Mouse (Mus musculus) CH12.LX (cell line): ENCODE measurements around the gene Slamf6. TPM values are rescaled to one million over a fixed set of nuclear protein-coding genes. Genes with fewer than 3 reads are reported as not detected.

Experiments used
- DNase-seq: peaks from one replicate; pipeline ENCODE4 v3.0.0-alpha.2; 2013; ENCODE audit errors: extremely low read depth
- H3K27ac ChIP-seq: 2 replicates; pipeline ENCODE4 v1.5.1; 2012; ENCODE audit warnings: low read depth, mild to moderate bottlenecking, control low read depth, moderate library complexity; ENCODE audit not compliant: insufficient read depth
- H3K27me3 ChIP-seq: replicated peaks from 2 replicates; pipeline ENCODE3; 2012; ENCODE audit warnings: inconsistent platforms
- H3K36me3 ChIP-seq, 2 experiments: replicated peaks in 1 of 2; 2 replicates each; pipeline versions ENCODE3 to v1.6.1; 2012; ENCODE audit warnings: inconsistent platforms in 1 of 2, low read length in 1 of 2, mild to moderate bottlenecking in 1 of 2, mixed read lengths in 1 of 2, moderate library complexity in 1 of 2; ENCODE audit not compliant: control insufficient read depth in 1 of 2, insufficient read depth in 1 of 2
- H3K4me1 ChIP-seq, 2 experiments: 2 replicates each; pipeline ENCODE4 v1.6.1; 2012; ENCODE audit warnings: inconsistent platforms in 1 of 2, moderate library complexity in 1 of 2; ENCODE audit not compliant: insufficient read depth in 2 of 2, control insufficient read depth in 1 of 2
- H3K4me2 ChIP-seq: 2 replicates; pipeline ENCODE4 v1.6.1; 2012; ENCODE audit warnings: low read depth, mild to moderate bottlenecking, control low read depth; ENCODE audit not compliant: poor library complexity, insufficient read depth, severe bottlenecking
- H3K4me3 ChIP-seq, 3 experiments: fragments of 150-350 bp in 1 of 3; sonication (generic) in 1 of 3; replicated peaks in 1 of 3; 2 replicates each; pipeline versions ENCODE3 to v1.5.1; 2011 to 2012; ENCODE audit warnings: low read depth in 2 of 3, low read length in 2 of 3, mild to moderate bottlenecking in 2 of 3, moderate library complexity in 2 of 3, control low read depth in 1 of 3, improper control_type of control experiment in 1 of 3, inconsistent platforms in 1 of 3, mixed read lengths in 1 of 3; ENCODE audit not compliant: poor library complexity in 1 of 3
- H3K79me2 ChIP-seq: replicated peaks from 2 replicates; pipeline ENCODE4 v1.6.1; 2012; ENCODE audit warnings: mild to moderate bottlenecking, moderate library complexity; ENCODE audit not compliant: control insufficient read depth, poor library complexity, insufficient read depth, severe bottlenecking; ENCODE audit errors: extremely low read depth
- H3K9ac ChIP-seq: 2 replicates; pipeline ENCODE4 v1.6.1; 2012; ENCODE audit warnings: low read depth, mild to moderate bottlenecking, control low read depth, moderate library complexity; ENCODE audit not compliant: insufficient read depth
- H3K9me3 ChIP-seq: replicated peaks from 2 replicates; pipeline ENCODE3; 2012; ENCODE audit warnings: low read length, inconsistent platforms, mixed read lengths
- BHLHE40 ChIP-seq: IDR thresholded peaks from 2 replicates; pipeline ENCODE4 v1.6.1; 2011; ENCODE audit warnings: mild to moderate bottlenecking, low read depth, low read length, improper control_type of control experiment
- CHD1 ChIP-seq: IDR thresholded peaks from 2 replicates; pipeline ENCODE4 v1.6.1; 2012; ENCODE audit warnings: low read depth, low read length, improper control_type of control experiment, inconsistent platforms
- CTCF ChIP-seq, 2 experiments: IDR thresholded peaks in 1 of 2; conservative IDR thresholded peaks in 1 of 2; 2 replicates each; pipeline ENCODE4 v1.5.1; 2011 to 2012; ENCODE audit warnings: low read depth in 2 of 2, low read length in 2 of 2, improper control_type of control experiment in 1 of 2, inconsistent platforms in 1 of 2, mild to moderate bottlenecking in 1 of 2, moderate library complexity in 1 of 2
- ELF1 ChIP-seq: IDR thresholded peaks from 2 replicates; pipeline ENCODE4 v1.6.1; 2014; ENCODE audit warnings: low read depth, mild to moderate bottlenecking, inconsistent platforms, low read length, improper control_type of control experiment
- EP300 ChIP-seq: IDR thresholded peaks from 2 replicates; pipeline ENCODE4 v1.6.1; 2011; ENCODE audit warnings: low read length, improper control_type of control experiment
- IRF4 ChIP-seq: IDR thresholded peaks from 2 replicates; pipeline ENCODE4 v1.6.1; 2014; ENCODE audit warnings: low read depth, mild to moderate bottlenecking, inconsistent platforms, low read length, improper control_type of control experiment
- JUN ChIP-seq: IDR thresholded peaks from 2 replicates; pipeline ENCODE4 v1.6.1; 2011; ENCODE audit warnings: low read depth, mild to moderate bottlenecking, low read length, improper control_type of control experiment, moderate library complexity; ENCODE audit not compliant: insufficient read depth
- JUND ChIP-seq: conservative IDR thresholded peaks from 2 replicates; pipeline ENCODE4 v1.6.1; 2011; ENCODE audit warnings: low read depth, low read length, improper control_type of control experiment
- KAT2A ChIP-seq: IDR thresholded peaks from 2 replicates; pipeline ENCODE4 v1.6.1; 2012; ENCODE audit warnings: low read length, improper control_type of control experiment, inconsistent platforms; ENCODE audit not compliant: insufficient replicate concordance
- MAFK ChIP-seq: IDR thresholded peaks from 2 replicates; pipeline ENCODE4 v1.6.1; 2011; ENCODE audit warnings: low read length, improper control_type of control experiment; ENCODE audit not compliant: insufficient replicate concordance
- MAX ChIP-seq: IDR thresholded peaks from 2 replicates; pipeline ENCODE4 v1.6.1; 2011; ENCODE audit warnings: low read length, improper control_type of control experiment
- MAZ ChIP-seq: IDR thresholded peaks from 2 replicates; pipeline ENCODE4 v1.6.1; 2012; ENCODE audit warnings: low read depth, mild to moderate bottlenecking, inconsistent platforms, low read length, improper control_type of control experiment, moderate library complexity
- MEF2A ChIP-seq: IDR thresholded peaks from 2 replicates; pipeline ENCODE4 v1.6.1; 2014; ENCODE audit warnings: low read depth, mild to moderate bottlenecking, inconsistent platforms, low read length, improper control_type of control experiment, borderline replicate concordance
- MXI1 ChIP-seq: IDR thresholded peaks from 2 replicates; pipeline ENCODE4 v1.6.1; 2011; ENCODE audit warnings: mild to moderate bottlenecking, low read depth, low read length, improper control_type of control experiment
- NELFE ChIP-seq: IDR thresholded peaks from 2 replicates; pipeline ENCODE4 v1.6.1; 2011; ENCODE audit warnings: low read depth, low read length, improper control_type of control experiment
- NRF1 ChIP-seq: IDR thresholded peaks from 2 replicates; pipeline ENCODE4 v1.6.1; 2014; ENCODE audit warnings: low read depth, mild to moderate bottlenecking, inconsistent platforms, low read length, improper control_type of control experiment, moderate library complexity
- POLR2A ChIP-seq: IDR thresholded peaks from 2 replicates; pipeline ENCODE4 v1.6.1; 2011; ENCODE audit warnings: low read depth, mild to moderate bottlenecking, improper control_type of control experiment, low read length
- RAD21 ChIP-seq: IDR thresholded peaks from 2 replicates; pipeline ENCODE4 v1.6.1; 2011; ENCODE audit warnings: low read depth, mild to moderate bottlenecking, low read length, improper control_type of control experiment, moderate library complexity
- RCOR1 ChIP-seq: conservative IDR thresholded peaks from 2 replicates; pipeline ENCODE4 v1.6.1; 2012; ENCODE audit warnings: low read depth, mild to moderate bottlenecking, inconsistent platforms, low read length, improper control_type of control experiment
- SIN3A ChIP-seq: IDR thresholded peaks from 2 replicates; pipeline ENCODE4 v1.6.1; 2012; ENCODE audit warnings: low read length, improper control_type of control experiment, inconsistent platforms
- SMC3 ChIP-seq: IDR thresholded peaks from 2 replicates; pipeline ENCODE4 v1.6.1; 2011; ENCODE audit warnings: low read depth, low read length, improper control_type of control experiment
- TBP ChIP-seq: conservative IDR thresholded peaks from 2 replicates; pipeline ENCODE4 v1.6.1; 2011; ENCODE audit warnings: low read depth, low read length, improper control_type of control experiment
- UBTF ChIP-seq: IDR thresholded peaks from 2 replicates; pipeline ENCODE4 v1.6.1; 2012; ENCODE audit warnings: low read depth, mild to moderate bottlenecking, inconsistent platforms, low read length, improper control_type of control experiment, moderate library complexity
- USF1 ChIP-seq: IDR thresholded peaks from 2 replicates; pipeline ENCODE4 v1.6.1; 2014; ENCODE audit warnings: low read depth, mild to moderate bottlenecking, inconsistent platforms, low read length, improper control_type of control experiment
- USF2 ChIP-seq: conservative IDR thresholded peaks from 2 replicates; pipeline ENCODE4 v1.6.1; 2011; ENCODE audit warnings: low read depth, low read length, improper control_type of control experiment
- ZC3H11A ChIP-seq: IDR thresholded peaks from 2 replicates; pipeline ENCODE4 v1.6.1; 2012; ENCODE audit warnings: low read depth, mild to moderate bottlenecking, inconsistent platforms, low read length, improper control_type of control experiment
- ZKSCAN1 ChIP-seq: IDR thresholded peaks from 2 replicates; pipeline ENCODE4 v1.6.1; 2012; ENCODE audit warnings: low read depth, inconsistent platforms, low read length, improper control_type of control experiment, borderline replicate concordance
- ZNF384 ChIP-seq: IDR thresholded peaks from 2 replicates; pipeline ENCODE4 v1.6.1; 2012; ENCODE audit warnings: low read depth, low read length, improper control_type of control experiment, inconsistent platforms
- dilution Hi-C: fragments of 300-500 bp; cut with MboI; formaldehyde crosslinking; loops from 2 replicates; pipeline ENCODE4 v1.14.3; 2020; ENCODE audit warnings: low sequenced_read_pairs; ENCODE audit not compliant: extremely low pct_unique_long_range_greater_than_20kb, extremely low pct_ligation_motif_present
- in situ Hi-C: fragments of 300-500 bp; cut with MboI; formaldehyde crosslinking; loops from 3 replicates; pipeline ENCODE4 v1.14.3; 2019; ENCODE audit warnings: low sequenced_read_pairs, low pct_ligation_motif_present, low pct_unique_long_range_greater_than_20kb, mixed read lengths
- polyA plus RNA-seq: library from polyadenylated mRNA; unstranded; fragments of >175 nt; gene quantifications from 2 replicates; pipeline ENCODE4 v1.2.1, GENCODE M21; 2012; ENCODE audit warnings: low read depth; ENCODE audit not compliant: insufficient read length
- total RNA-seq, 2 experiments: library from RNA; depleted of rRNA; stranded (reverse); fragments of 300-350 nt in 1 of 2; fragments of >200 nt in 1 of 2; gene quantifications; 2 replicates each; pipeline ENCODE4 v1.2.3; 2012 to 2014

Gene Slamf6
- total and polyA plus RNA-seq, 3 experiments, result 50.9 to 180 (median 127) TPM

- TF ChIP-seq MAFK (peak; percentile 21; the same call in 1 of the 2 replicates), MAZ (no peak), USF1 (no peak), JUN (peak; percentile 59), POLR2A (0 out of 2 replicates have a peak, but pooled peaks have one; percentile 8), NRF1 (no peak), RCOR1 (no peak), CTCF (conservative IDR thresholded peaks at IDR 0.05 in 1 of 2, IDR thresholded peaks at IDR 0.05 in 1 of 2; ENCODE audit: low read depth in 2 of 2, low read length in 2 of 2) (no peak), SIN3A (peak; percentile 69), MAX (0 out of 2 replicates have a peak, but pooled peaks have one; percentile 13), NELFE (no peak), IRF4 (peak; percentile 79; the same call in 1 of the 2 replicates), TBP (no peak), MEF2A (no peak), ZNF384 (peak; percentile 56; the same call in 1 of the 2 replicates), CHD1 (no peak)
Measured at GRCm38 (mm10) chr1:171975831-171976230, 58.5 kb downstream of the Slamf6 start (continued).

- dilution Hi-C loops (no loop called here), in situ Hi-C loops (no loop called here)
- H3K4me3 ChIP-seq, result no peak overlapping the region
- H3K27ac ChIP-seq, result no peak overlapping the region
- H3K9me3 ChIP-seq, result peaks cover 2% of the 10 kb centered on the region
- DNase-seq, result no peak
- H3K27me3 ChIP-seq, result no peaks in the 10 kb centered on the region
- H3K4me2 ChIP-seq, result no peak overlapping the region
- peaks cover 8 to 45% of the 10 kb centered on the region in 2 experiments; a peak in 3 of 4 replicates for H3K4me1 ChIP-seq
- TF ChIP-seq MAX (no peak), JUND (no peak), TBP (no peak), POLR2A (no peak), KAT2A (no peak), UBTF (no peak), CTCF (conservative IDR thresholded peaks at IDR 0.05 in 1 of 2, IDR thresholded peaks at IDR 0.05 in 1 of 2; ENCODE audit: low read depth in 2 of 2, low read length in 2 of 2) (no peak), RAD21 (no peak), SMC3 (no peak), MXI1 (no peak), ZKSCAN1 (no peak), EP300 (no peak), ZC3H11A (no peak), NELFE (no peak), USF1 (no peak), BHLHE40 (no peak), USF2 (no peak), RCOR1 (no peak), SIN3A (no peak), ELF1 (no peak)
- TF ChIP-seq, all 38 proteins: peak for 0
- Histone ChIP-seq H3K79me2 (no peaks in the 10 kb centered on the region), H3K9ac (no peak overlapping the region), H3K36me3 (no peaks in the 10 kb centered on the region)
Measured at GRCm38 (mm10) chr1:171976826-171977539, 59.7 kb downstream of the Slamf6 start.
